Mouse (Mus musculus) C2C12 (cell line): Measurements from ENCODE around the gene Mon1a.

Experiments used
- CTCF ChIP-seq: IDR thresholded peaks from one replicate; pipeline ENCODE4 v1.5.1; 2011; ENCODE audit not compliant: control insufficient read depth, insufficient read depth, insufficient read length
- MYOD1 ChIP-seq: IDR thresholded peaks from one replicate; pipeline ENCODE4 v1.6.1; 2011; ENCODE audit warnings: low read depth; ENCODE audit not compliant: control insufficient read depth, insufficient read length
- USF1 ChIP-seq: IDR thresholded peaks from one replicate; pipeline ENCODE4 v1.6.1; 2011; ENCODE audit warnings: low read depth, mild to moderate bottlenecking, control low read depth, moderate library complexity

DNA sequence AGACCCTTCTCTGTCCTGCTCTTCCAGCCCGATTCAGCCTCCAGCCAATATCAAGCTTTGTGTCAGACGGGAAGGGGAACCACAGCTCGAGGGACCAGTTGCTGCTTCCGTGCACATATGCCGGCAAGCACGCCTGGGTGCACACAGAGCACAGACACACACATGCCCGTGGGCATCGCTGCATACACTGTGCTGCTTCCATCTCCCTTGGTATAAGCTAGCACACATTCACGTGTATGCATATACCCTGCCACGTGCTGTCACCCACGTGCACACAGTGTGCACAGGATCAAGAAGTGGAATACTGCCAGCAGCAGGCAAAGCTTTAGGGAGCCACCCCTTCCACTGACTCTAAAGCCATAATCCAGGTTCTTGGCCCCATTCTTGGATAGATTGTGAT lies 46.2 kb downstream of the Mon1a start:
- TF ChIP-seq USF1 (no peak), CTCF (no peak), MYOD1 (no peak)
